Mouse (Mus musculus) forebrain, embryonic 13.5 days (tissue): ENCODE measurements around the gene C1s1. TPM values are rescaled to one million over a fixed set of nuclear protein-coding genes. Genes with fewer than 3 reads are reported as not detected.
"Not testable (repeated sequence)": the region's sequence is repeated elsewhere in the genome, so short reads cannot be mapped to it uniquely, and the experiment has no call there.

Experiments used
- ATAC-seq: fragments of 200-750 bp; cut with Nextera tagmentation; 2 replicates; pipeline ENCODE4 v1.8.0; 2017
- H3K27ac ChIP-seq: fragments of 300-500 bp; sonication (generic); 2 replicates; pipeline ENCODE4 v1.5.1; 2015; ENCODE audit warnings: inconsistent platforms, mild to moderate bottlenecking, moderate library complexity
- H3K27me3 ChIP-seq: fragments of 300-500 bp; sonication (generic); 2 replicates; pipeline ENCODE4 v1.6.1; 2015; ENCODE audit warnings: mild to moderate bottlenecking, inconsistent platforms
- H3K36me3 ChIP-seq: fragments of 300-500 bp; sonication (generic); 2 replicates; pipeline ENCODE4 v1.6.1; 2015; ENCODE audit warnings: mild to moderate bottlenecking, inconsistent platforms; ENCODE audit not compliant: poor library complexity, severe bottlenecking
- H3K4me1 ChIP-seq: fragments of 300-500 bp; sonication (generic); 2 replicates; pipeline ENCODE4 v1.6.1; 2015; ENCODE audit warnings: inconsistent platforms
- H3K4me2 ChIP-seq: fragments of 300-500 bp; sonication (generic); 2 replicates; pipeline ENCODE4 v1.6.1; 2015; ENCODE audit warnings: inconsistent platforms, mild to moderate bottlenecking, moderate library complexity
- H3K4me3 ChIP-seq: fragments of 300-500 bp; sonication (generic); 2 replicates; pipeline ENCODE4 v1.5.1; 2015; ENCODE audit warnings: mild to moderate bottlenecking, inconsistent platforms
- H3K9ac ChIP-seq: fragments of 300-500 bp; sonication (generic); 2 replicates; pipeline ENCODE4 v1.6.1; 2015; ENCODE audit warnings: mild to moderate bottlenecking, inconsistent platforms
- H3K9me3 ChIP-seq: fragments of 300-500 bp; sonication (generic); replicated peaks from 2 replicates; pipeline ENCODE4 v1.6.1; 2016; ENCODE audit warnings: inconsistent platforms
- WGBS: fragments of 180-500 bp; shearing (Covaris S2); methylation state at CpG from one replicate; pipeline ENCODE4 v1.1.7; 2015; 5-methylcytosine and 5-hydroxymethylcytosine counted together
- polyA plus RNA-seq: library from polyadenylated mRNA; unstranded; fragments of >200 nt; fragmentation: Nextera tagmentation; extraction: Ambion mirVana; gene quantifications from 2 replicates; pipeline ENCODE4 v1.2.1, GENCODE M21; 2015

C1s1 gene
- polyA plus RNA-seq, 1 experiment from 2014 or later = 0.14 TPM

- Histone ChIP-seq H3K27ac (no peak overlapping the region), H3K9ac (no peak overlapping the region), H3K36me3 (no peaks in the 10 kb centered on the region), H3K4me3 (no peak overlapping the region), H3K4me1 (no peaks in the 10 kb centered on the region), H3K4me2 (no peak overlapping the region), H3K9me3 (peaks cover 13% of the 10 kb centered on the region), H3K27me3 (no peaks in the 10 kb centered on the region)
- WGBS = 91% methylated on average over 3 of the region's 3 CpGs
- no peak for ATAC-seq
Measured at GRCm38 (mm10) chr6:124549023-124549550, 6.9 kb upstream of the C1s1 start.

- WGBS = 96% methylated on average over 2 of the region's 3 CpGs
- ATAC-seq = not testable (repeated sequence)
Measured at GRCm38 (mm10) chr6:124547979-124548378, 5.8 kb upstream of the C1s1 start.

GRCm38 (mm10) chr6:124545425-124545824 is 3.3 kb upstream of the C1s1 start:
- Histone ChIP-seq H3K4me1 (no peaks in the 10 kb centered on the region), H3K27me3 (no peaks in the 10 kb centered on the region), H3K9ac (no peak overlapping the region), H3K27ac (no peak overlapping the region), H3K36me3 (no peaks in the 10 kb centered on the region), H3K4me2 (no peak overlapping the region), H3K4me3 (no peak overlapping the region), H3K9me3 (peaks cover 5% of the 10 kb centered on the region; the same call in 1 of the 2 replicates)
- no peak for ATAC-seq
- WGBS = 85% methylated on average over 2 of the region's 2 CpGs

More at GRCm38 (mm10) chr6:124547979-124548378, 5.8 kb upstream of the C1s1 start:
- H3K27me3 ChIP-seq, H3K9ac ChIP-seq, H3K4me3 ChIP-seq, H3K27ac ChIP-seq, H3K4me2 ChIP-seq, H3K36me3 ChIP-seq, H3K4me1 ChIP-seq: not testable (repeated sequence)
- peaks cover 12% of the 10 kb centered on the region for H3K9me3 ChIP-seq

GRCm38 (mm10) chr6:124544466-124544865 is 2.3 kb upstream of the C1s1 start:
- Histone ChIP-seq H3K36me3 (no peaks in the 10 kb centered on the region), H3K4me2 (no peak overlapping the region), H3K27ac (no peak overlapping the region), H3K27me3 (no peaks in the 10 kb centered on the region), H3K4me1 (no peaks in the 10 kb centered on the region), H3K9ac (no peak overlapping the region), H3K9me3 (no peaks in the 10 kb centered on the region), H3K4me3 (no peak overlapping the region)
- WGBS = 86% methylated on average over 6 of the region's 6 CpGs
- no peak for ATAC-seq

GRCm38 (mm10) chr6:124541176-124541575 is 983 bp downstream of the C1s1 start:
- H3K4me3 ChIP-seq, H3K9me3 ChIP-seq, H3K27ac ChIP-seq, H3K4me2 ChIP-seq, H3K27me3 ChIP-seq, ATAC-seq, H3K4me1 ChIP-seq, H3K9ac ChIP-seq, H3K36me3 ChIP-seq: not testable (repeated sequence)
- 86% methylated on average over 2 of the region's 2 CpGs for WGBS

GRCm38 (mm10) chr6:124536125-124536829 is 5.9 kb downstream of the C1s1 start:
- not testable (repeated sequence) for H3K4me3 ChIP-seq, H3K9ac ChIP-seq, ATAC-seq, H3K36me3 ChIP-seq, H3K27ac ChIP-seq, H3K4me1 ChIP-seq, H3K4me2 ChIP-seq, H3K27me3 ChIP-seq, H3K9me3 ChIP-seq
- 85% methylated on average over 8 of the region's 8 CpGs for WGBS

GRCm38 (mm10) chr6:124531077-124531476 is 11.1 kb downstream of the C1s1 start:
- ATAC-seq = no peak
- Histone ChIP-seq H3K36me3 (no peaks in the 10 kb centered on the region), H3K27ac (no peak overlapping the region), H3K9me3 (no peaks in the 10 kb centered on the region), H3K4me1 (no peaks in the 10 kb centered on the region), H3K27me3 (no peaks in the 10 kb centered on the region), H3K9ac (no peak overlapping the region), H3K4me2 (no peak overlapping the region), H3K4me3 (no peak overlapping the region)
- 91% methylated on average over 8 of the region's 8 CpGs for WGBS

GRCm38 (mm10) chr6:124527881-124528280 is 14.3 kb downstream of the C1s1 start:
- H3K9ac ChIP-seq = no peak overlapping the region
- no peak for ATAC-seq
- 90% methylated on average over 3 of the region's 3 CpGs for WGBS
- H3K4me2 ChIP-seq = no peak overlapping the region
- no peak overlapping the region for H3K4me3 ChIP-seq
- H3K27me3 ChIP-seq = no peaks in the 10 kb centered on the region
- no peaks in the 10 kb centered on the region for H3K9me3 ChIP-seq
- H3K4me1 ChIP-seq = no peaks in the 10 kb centered on the region
- H3K27ac ChIP-seq = no peak overlapping the region
- H3K36me3 ChIP-seq = no peaks in the 10 kb centered on the region

- not testable (repeated sequence) for H3K27me3 ChIP-seq, H3K4me1 ChIP-seq, H3K27ac ChIP-seq, ATAC-seq, H3K9me3 ChIP-seq, H3K4me3 ChIP-seq, H3K36me3 ChIP-seq, H3K9ac ChIP-seq, H3K4me2 ChIP-seq
- 79% methylated on average over 7 of the region's 7 CpGs for WGBS
Measured at GRCm38 (mm10) chr6:124522082-124522481, 20.1 kb downstream of the C1s1 start.

GRCm38 (mm10) chr6:124517733-124518132 is 24.4 kb downstream of the C1s1 start:
- H3K9ac ChIP-seq, H3K27me3 ChIP-seq, H3K4me2 ChIP-seq, H3K4me1 ChIP-seq, H3K4me3 ChIP-seq, H3K36me3 ChIP-seq, H3K27ac ChIP-seq, H3K9me3 ChIP-seq, ATAC-seq: not testable (repeated sequence)
- WGBS = 93% methylated on average over 4 of the region's 4 CpGs

GRCm38 (mm10) chr6:124512355-124512836 is 29.8 kb downstream of the C1s1 start, which contains the start of gene C1ra:
TSS of gene C1ra (plus strand) at chr6:124512405.
- 7% methylated on average over 6 of the region's 6 CpGs for WGBS
- Histone ChIP-seq H3K4me1 (no peaks in the 10 kb centered on the region), H3K27ac (no peak within 1 kb of the TSS), H3K9me3 (no peaks in the 10 kb centered on the region), H3K4me2 (peak within 1 kb of the TSS; percentile 26; the same call in 1 of the 2 replicates), H3K9ac (no peak within 1 kb of the TSS), H3K27me3 (no peaks in the 10 kb centered on the region), H3K4me3 (no peak within 1 kb of the TSS), H3K36me3 (no peaks in the 10 kb centered on the region)
- ATAC-seq = no peak

- H3K9ac ChIP-seq = no peak overlapping the region
- no peaks in the 10 kb centered on the region for H3K4me1 ChIP-seq
- no peak overlapping the region for H3K27ac ChIP-seq
- H3K27me3 ChIP-seq = no peaks in the 10 kb centered on the region
- H3K4me3 ChIP-seq = no peak overlapping the region
- no peaks in the 10 kb centered on the region for H3K36me3 ChIP-seq
- H3K4me2 ChIP-seq = no peak overlapping the region
- H3K9me3 ChIP-seq = no peaks in the 10 kb centered on the region
- ATAC-seq = no peak
- WGBS = 64% methylated on average over 6 of the region's 6 CpGs
Measured at GRCm38 (mm10) chr6:124511936-124512335, 30.2 kb downstream of the C1s1 start.

- not testable (repeated sequence) for H3K9me3 ChIP-seq, H3K4me3 ChIP-seq, ATAC-seq, H3K9ac ChIP-seq, H3K4me1 ChIP-seq, H3K27ac ChIP-seq, H3K4me2 ChIP-seq, H3K36me3 ChIP-seq, H3K27me3 ChIP-seq
- 93% methylated on average over 5 of the region's 5 CpGs for WGBS
Measured at GRCm38 (mm10) chr6:124509192-124509591, 33.0 kb downstream of the C1s1 start.
